Mouse (Mus musculus): Measurements from ENCODE around the gene Ddah1.
"Not testable (repeated sequence)": the region's sequence is repeated elsewhere in the genome, so short reads cannot be mapped to it uniquely, and the experiment has no call there.

Ddah1 gene

DNA sequence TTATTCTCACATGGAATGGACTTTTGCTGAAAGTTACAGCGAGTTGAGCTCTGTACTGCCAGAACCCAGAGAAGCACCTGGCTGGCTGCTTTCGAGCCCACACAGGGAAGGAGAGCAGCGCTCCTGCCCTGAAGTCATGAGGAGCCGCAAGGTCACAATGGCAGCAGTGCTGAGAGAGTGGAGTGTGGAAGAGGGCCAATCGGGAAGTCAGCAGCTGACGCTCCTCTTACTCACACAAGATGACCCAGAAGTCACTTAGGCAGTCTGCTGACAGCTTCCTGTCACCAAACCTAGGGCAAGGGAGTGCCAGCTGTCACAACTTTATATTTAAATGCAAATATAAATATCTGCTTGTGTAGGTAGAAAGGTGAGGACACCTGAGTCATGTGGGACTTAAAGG is 154.8 kb downstream of the Ddah1 start:
- DNase-seq (ENCODE audit: low spot score) = no peak

DNA sequence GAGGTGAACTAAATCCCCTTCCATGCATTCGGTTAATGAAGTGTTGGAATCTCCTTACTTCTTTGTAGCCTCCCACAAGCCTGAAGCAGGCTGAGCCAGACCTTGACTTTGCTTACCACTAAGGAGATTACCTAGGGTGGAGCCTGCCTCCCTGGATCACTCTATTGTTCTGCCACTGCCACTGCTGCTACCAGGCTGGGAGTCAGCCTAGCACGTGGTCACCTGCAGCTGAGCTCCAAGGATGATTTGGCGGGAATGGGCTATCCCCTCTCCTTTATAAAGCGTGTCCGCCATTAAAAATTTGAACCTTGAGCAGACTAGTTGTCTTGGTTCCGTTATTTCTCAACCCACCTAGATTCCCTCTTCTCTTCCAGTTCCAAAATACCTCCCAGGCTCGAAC is 155.5 kb downstream of the Ddah1 start:
- DNase-seq (ENCODE audit: low spot score) = not testable (repeated sequence)

DNA sequence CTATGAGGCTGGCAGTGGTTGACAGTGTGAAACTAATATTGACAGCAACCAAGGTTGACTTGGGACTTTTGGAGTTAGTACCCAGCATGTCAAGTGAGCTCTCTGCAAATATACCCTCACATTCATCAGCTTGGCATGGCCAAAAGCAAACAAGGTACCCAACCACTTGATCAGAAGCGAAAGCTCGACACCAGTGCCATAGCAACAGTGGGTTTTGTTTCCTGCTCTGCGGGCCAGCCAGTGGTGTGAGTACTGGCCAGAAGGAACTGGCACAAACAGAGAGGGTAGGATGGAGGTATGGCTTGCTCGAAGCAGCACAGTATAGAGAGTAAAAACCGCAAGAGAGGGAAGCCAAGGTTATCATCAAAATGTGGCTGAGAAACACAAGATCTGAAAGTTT is 157.9 kb downstream of the Ddah1 start:
- DNase-seq (ENCODE audit: low spot score) = no peak

DNA sequence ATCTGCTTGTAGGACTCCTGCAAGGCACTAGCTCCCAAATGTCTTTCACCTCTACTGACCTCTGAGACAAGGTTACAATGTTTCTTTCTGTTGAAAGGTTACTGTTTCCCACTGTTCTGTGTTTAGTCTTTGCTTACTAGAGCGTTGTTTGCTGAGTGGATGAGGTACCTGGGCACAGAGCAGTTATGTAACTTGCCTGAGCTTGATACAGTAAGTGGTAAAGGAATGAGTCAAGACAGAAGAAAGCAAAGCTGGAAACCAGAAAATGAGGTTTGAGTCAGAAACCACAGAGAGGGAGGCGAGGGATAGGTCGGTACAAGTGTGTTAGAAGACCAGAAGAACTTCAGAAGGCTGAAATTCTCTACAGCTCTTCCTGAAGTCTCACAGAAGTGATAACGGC is 158.4 kb downstream of the Ddah1 start:
- DNase-seq (ENCODE audit: low spot score) = no peak

DNA sequence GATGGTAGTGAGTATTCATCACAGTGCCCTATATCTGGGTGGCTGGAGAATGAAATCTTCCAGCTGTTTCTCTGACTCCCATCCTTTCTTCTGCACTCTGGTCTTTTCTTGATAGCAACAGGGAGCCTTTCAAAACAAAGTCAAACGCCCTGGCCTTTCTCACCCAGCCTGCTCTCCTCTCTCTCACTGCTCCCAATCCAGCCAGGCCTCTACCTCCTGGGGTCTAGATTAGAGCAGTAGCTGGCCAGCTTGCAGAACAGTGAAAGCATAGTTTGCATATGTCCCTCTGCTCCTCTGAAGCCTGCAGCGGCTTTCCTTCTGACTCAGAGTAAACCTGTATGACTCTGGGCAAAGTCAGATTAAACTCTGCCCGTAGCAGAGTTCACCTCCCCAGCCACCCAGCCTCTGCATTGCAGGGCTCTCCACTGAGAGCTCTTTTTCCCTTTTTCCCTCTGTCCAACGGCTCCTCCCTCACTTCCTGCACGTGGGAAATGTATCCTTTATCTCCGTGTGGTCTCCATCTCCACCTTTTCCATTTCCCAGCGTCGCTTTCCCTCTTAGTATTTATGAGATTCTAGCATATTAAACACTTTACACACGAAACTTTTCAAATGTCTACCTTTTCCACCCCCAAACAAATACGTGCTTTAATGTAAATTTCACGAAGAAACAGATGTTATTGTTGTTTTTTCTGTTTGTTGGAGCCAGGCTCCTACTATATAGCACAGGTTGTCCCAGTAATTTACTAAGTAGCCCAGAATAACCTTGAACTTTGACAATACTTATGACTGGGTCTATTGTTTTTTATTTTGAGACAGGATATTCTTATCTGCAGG is 163.8 kb downstream of the Ddah1 start, which contains the start of gene Bcl10:
TSS of gene Bcl10 (plus strand) at position 786 of the 836 bp plus-strand sequence.
- no peak for DNase-seq (ENCODE audit: low spot score)

DNA sequence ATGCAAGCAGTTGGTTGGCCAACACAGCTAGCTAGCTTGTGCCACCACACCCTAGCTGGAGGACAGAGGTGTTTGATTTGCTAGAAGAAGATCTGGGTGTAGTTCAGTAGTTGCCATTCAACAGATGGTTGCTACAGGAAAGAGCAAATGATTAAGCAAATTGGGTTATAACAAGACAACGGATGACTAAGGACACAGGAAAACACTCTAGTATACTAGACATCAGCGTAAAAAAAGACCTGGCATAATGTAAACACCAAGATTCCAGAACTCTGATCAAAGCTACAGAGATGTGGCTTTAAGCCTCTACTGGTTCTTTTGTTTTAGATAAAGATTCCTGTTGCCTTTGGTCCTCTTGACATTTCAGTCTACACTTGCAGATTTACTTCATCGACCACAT is 164.5 kb downstream of the Ddah1 start:
- DNase-seq (ENCODE audit: low spot score) = no peak

DNA sequence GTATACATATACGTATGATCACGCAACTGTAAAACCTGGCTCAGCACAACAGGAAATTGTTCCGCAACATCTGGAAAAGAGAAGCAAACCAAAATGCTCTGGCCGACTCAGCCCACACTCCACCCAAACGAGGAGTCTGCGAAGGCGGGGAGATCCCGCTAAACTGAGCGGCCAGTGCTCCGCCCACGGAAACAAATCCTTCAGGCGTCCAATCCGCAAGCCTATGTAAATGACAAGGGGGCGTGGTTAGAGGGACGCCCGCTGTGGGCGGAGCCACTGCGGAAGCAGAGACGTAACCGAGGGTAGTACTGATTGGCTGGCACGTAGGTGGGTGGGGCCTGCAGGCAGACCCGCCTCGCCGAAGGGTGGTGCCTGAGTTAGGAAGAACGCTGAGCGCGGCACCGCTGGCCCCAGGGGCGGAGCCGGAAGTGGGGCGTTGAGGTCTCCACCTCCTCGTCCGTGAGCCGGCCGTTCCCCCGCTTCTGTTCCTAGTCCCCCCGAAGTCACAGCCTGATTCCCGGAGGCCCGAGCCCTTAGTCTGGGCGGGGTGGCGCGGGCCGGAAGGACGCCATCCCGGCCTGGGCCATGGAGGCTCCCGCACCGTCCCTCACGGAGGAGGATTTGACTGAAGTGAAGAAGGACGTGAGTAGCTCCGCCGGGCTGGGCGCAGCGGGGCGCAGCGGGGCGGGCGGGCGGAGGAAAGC is 165.6 kb downstream of the Ddah1 start:
- peak; percentile 100 for DNase-seq (ENCODE audit: low spot score)

DNA sequence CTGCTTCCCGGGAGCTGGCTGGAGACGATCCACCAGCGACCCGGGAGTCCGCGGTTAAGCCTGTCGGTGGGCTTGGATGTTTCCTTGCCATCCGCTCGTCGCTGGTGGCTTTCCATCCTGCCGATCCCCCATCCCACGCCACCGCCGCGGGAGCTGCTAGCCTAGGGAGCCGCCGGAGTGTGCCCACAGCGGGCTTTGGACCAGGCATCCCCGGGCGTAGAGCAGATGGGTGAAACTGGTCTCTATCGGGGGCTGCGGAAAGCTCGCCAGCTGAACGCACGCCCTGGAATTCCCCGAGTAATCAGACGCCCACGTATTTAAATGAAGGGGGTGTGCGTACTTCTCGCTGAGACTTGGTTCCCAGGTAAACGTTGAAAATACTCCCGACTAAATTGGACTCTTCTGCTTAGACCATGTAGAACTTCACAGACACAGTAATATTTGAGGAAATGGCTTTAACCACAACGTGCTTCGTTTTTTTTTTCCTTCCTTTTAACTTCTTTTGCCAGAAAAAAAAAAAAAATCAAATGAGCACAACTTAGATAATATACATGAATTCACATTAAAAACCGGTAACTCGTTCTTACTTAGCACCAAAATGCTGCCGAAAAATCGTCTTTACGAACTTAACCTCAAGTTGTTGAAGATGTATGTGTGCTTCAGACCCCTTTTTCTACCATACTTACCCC is 166.3 kb downstream of the Ddah1 start:
- peak; percentile 50 for DNase-seq (ENCODE audit: low spot score)

DNA sequence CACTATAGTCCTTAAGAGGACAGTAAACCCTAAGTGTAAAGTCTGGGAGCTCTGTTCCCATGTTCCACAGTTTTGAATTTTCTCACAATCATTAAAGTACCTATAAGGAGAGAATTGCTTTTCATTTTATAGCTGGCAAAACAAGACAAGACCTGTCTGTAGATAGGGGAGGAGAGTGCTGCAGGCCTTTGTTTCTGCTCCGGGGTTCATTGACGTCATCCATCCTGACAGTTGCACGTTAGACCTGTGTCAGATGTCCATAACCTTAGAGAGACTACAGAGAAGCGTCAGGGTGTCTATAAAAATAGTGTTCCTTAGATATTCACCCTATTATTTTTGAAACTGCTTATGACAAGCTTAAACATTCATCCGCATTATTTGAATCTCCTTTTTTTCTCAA is 167.0 kb downstream of the Ddah1 start:
- DNase-seq (ENCODE audit: low spot score) = no peak

DNA sequence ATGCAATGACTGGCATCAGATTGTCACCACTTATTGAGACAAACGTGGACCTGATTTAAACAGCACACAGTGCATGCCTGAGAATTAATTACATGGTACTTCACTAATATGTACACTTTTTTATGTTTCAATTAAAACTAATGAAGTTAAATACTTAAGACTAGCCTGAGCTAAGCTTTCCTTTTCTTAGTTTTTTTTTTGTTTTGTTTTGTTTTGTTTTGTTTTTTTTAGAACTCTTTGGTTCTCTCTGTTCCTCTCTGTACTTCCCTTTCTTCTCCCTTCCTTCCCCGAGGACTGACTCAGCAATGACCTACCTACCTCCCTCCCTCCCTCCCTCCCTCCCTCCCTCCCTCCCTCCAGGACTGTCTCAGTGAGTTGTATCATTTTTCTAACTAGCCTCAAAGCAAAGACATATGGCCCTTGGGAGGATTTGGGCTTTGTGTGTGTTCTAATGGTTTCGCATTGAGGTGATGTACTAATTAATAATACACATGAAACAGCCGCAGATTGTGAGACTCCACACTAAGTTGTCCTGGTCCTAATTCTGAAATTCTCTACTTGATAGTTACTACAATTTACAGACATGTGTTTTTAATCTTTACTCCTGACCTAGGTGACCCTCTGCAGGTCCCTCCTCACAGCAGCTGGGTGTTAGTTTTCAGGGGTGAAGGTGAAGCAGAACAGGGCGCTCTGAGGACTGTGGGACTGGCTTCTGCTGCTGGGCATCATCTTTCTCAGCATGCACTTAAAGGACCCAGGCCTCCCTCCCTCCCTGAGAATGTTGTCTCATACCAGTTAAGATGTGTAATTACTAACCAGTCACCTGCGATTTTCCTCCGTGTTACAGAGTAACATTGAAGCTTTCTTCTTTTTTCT is 171.3 kb downstream of the Ddah1 start:
- DNase-seq (ENCODE audit: low spot score) = no peak

DNA sequence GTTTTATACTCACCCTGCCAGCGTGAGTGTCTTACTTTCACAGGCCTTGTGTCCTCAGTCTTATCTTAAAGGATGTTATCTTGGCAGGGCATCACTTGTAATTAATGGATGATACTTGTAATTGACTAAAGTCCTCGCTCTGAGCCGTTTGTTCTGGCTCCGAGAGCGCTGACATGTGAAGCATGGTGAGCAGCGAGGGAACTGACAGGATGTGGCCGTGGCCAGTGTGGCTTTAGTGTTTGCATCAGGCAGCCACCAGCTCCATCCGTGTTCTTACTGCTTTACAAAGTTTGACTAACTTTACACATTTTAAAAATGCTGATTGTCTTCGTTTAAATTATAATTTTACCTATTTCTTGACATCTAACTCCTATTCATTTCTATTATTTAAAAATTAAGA is 175.4 kb downstream of the Ddah1 start:
- DNase-seq (ENCODE audit: low spot score) = no peak

DNA sequence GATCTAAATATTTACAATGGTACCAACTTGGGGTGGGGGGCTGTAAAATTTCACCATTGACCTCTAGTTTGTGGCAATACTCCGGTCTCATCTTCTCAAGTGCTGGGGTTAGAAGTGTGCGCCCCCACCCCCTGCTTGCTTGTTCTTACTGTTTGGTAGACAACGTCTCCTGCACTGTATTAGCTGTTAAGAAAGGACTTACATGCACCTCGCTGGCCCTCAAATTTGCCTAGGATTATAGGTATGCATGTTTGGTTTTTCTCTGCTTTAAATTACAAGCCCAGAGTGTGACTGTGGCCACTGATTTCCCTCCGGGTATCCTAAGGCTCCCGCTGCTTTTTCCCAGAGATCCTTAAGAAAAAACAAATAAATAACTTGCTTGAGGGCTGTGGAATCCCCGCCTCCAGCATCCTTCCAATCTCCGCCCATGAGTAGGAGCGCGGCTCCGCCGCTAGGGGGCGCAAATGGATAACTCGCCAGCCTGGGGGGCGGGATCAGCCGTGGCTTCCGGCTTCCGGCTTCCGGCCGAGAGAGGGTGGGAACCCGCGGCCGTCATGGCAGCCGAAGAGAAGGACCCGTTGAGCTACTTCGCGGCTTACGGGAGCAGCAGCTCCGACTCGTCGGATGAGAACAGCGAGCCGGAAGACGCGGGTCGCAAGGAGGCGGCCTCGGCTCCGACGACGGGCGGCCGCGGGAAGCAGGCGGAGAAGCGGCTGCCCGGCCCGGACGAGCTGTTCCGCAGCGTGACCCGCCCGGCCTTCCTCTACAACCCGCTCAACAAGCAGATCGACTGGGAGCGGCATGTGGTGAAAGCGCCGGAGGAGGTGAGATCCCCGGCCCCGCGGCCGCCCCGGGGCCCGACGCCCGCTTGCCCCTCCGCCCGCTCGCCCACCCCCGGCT is 179.3 kb downstream of the Ddah1 start, which contains the start of gene 2410004B18Rik:
TSS of gene 2410004B18Rik (plus strand) at position 510 of the 900 bp plus-strand sequence.
- DNase-seq (ENCODE audit: low spot score) = peak; percentile 90

DNA sequence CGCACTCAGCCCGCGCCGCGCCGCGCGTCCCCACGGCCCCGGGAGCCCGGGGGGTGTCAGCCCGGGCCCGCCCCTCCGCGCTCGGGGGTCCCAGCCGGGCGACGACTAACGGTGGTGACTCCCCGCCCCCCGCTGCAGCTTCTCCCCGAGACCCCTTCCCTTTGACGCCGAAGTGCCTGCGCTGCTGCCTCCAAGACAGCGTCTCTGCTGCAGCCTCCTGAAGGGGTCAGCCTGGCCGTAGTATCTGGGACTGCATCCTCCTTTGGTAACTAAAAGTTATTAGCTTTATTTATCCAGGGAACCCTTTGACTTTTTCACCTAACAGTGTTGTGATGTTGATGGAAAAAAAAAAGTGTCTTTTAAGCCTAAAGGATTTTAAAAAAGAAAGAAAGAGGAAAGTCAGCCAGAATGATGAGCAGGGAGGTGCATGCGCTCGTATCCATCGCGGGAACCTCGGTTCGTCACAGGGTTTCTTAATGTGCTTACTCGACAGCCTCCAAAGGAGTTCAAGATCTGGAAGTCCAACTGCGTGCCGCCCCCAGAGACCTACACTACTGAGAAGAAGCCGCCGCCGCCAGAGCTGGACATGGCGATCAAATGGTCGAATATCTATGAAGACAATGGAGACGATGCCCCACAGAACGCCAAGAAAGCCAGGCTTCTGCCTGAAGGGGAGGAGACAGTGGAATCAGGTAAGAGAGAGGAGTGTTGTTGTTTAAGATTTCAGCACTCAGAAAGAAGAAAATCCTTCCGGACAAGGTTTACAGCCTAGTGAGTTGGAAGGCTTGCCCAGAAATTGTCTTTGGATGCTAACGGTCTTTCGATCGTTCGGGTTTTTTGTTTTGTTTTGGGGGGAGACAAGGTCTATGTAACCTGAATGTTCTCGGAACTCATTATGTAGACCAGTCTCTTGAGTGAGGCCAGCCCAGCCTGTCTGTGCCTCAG is 180.2 kb downstream of the Ddah1 start:
- no peak for DNase-seq (ENCODE audit: low spot score)

DNA sequence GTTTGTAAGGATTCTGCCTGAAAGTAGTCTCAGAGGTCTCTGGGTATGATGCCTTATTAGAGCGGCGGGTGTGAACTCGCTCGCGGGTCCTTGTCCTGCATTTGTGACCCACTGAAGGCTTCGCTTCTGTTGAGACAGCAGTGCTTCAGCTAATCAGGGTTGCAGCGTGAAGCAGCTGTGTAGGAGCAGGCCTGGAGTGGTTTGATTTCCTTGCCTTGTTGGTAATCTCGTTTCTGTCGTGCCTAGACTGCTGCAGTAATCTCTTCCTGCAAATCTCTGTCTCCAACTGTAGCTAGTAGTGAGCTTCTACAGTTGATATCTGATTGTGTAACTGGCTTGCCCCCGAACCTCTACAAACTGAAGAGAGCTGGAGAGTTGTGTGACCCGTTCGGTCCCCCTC is 180.9 kb downstream of the Ddah1 start:
- no peak for DNase-seq (ENCODE audit: low spot score)

DNA sequence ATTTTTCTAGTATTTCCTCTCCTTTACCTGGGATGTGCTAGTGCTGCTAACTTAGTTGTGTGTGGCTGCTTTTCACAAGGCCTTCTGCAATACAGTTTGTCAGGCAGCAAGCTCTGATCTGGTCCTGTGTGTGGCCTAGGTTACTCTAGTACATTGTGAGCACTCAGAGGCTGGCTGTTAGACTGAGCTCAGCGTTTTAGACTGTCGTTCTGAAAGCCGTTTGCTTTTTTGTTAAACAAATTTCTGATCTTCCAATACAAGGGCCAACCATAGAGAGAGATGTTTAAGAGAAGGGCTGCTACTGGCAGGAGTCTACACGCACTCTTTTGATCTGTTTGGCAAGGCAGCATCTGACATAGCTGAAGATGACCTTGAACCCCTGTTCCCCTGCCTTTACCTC is 181.5 kb downstream of the Ddah1 start:
- no peak for DNase-seq (ENCODE audit: low spot score)

DNA sequence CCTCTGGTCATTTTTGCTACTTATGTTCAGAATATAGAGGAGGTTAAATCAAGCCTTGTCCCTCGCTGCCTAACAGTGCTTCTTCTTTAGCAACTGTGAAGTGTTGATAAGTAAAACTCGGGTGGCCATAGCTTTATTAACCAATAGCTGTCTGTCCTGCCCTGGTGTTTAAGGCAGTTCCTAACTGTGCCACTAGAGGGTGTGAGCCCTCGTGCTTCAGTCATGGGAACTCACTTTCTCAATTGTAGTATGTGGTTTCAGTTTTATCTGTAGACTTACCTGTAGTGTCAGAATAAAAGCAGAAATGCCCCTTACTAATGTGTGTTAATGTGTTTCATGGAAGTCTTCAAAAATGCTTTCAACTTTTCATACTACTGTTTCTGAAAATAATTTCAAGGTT is 183.5 kb downstream of the Ddah1 start:
- DNase-seq (ENCODE audit: low spot score) = peak; percentile 84

Data from lung, postnatal 25 days (tissue).